In genomic region chr4:40757780-40758420, GRCm38 (mm10) we compare ENCODE assay signal across 8 mouse cellular contexts. TPM values are rescaled to one million over a fixed set of nuclear protein-coding genes. Genes with fewer than 3 reads are reported as not detected.
DNase-seq lines count a peak whose midpoint lies in the region; ATAC-seq lines count a peak whose summit lies in the region.

Smu1 (minus strand) TSS chr4:40757923.

- no peaks in the 10 kb centered on the region for H3K27me3 ChIP-seq in heart, embryonic 14.5 days (ENCODE audit: control insufficient read depth, insufficient read depth, low read length)
- no peaks in the 10 kb centered on the region; the same call in 1 of the 2 replicates for H3K27me3 ChIP-seq in liver, embryonic 13.5 days
- H3K27me3 ChIP-seq in stomach, embryonic 16.5 days (ENCODE audit: control insufficient read depth, insufficient read depth, low read length): no peaks in the 10 kb centered on the region

- no peaks in the 10 kb centered on the region for H3K4me1 ChIP-seq in brown adipose tissue, adult 24 weeks (ENCODE audit: control insufficient read depth, insufficient read depth, insufficient read length, low read length)
- H3K4me1 ChIP-seq in heart, embryonic 14.5 days (ENCODE audit: control insufficient read depth in 2 of 2, insufficient read depth in 2 of 2, low read length in 2 of 2): peaks cover 2 to 4% of the 10 kb centered on the region in 2 experiments; a peak in 1 of 4 replicates
- peaks cover 14% of the 10 kb centered on the region for H3K4me1 ChIP-seq in liver, embryonic 13.5 days (replicated peaks)
- 0 out of 2 replicates have a peak, but pooled peaks cover 3% of the 10 kb centered on the region for H3K4me1 ChIP-seq in stomach, embryonic 16.5 days (ENCODE audit: control insufficient read depth, insufficient read depth, low read length)

- peak within 1 kb of the TSS; percentile 73 for H3K4me2 ChIP-seq in heart, embryonic 14.5 days (ENCODE audit: low read length)
- H3K4me2 ChIP-seq in liver, embryonic 13.5 days: peak within 1 kb of the TSS; percentile 82
- peak within 1 kb of the TSS; percentile 81 for H3K4me2 ChIP-seq in stomach, embryonic 16.5 days (ENCODE audit: low read depth, low read length)

- peak; percentile 96 for ATAC-seq in heart, embryonic 14.5 days (ENCODE audit: insufficient number of reproducible peaks, insufficient read depth, low FRiP score, low read depth)
- ATAC-seq in liver, embryonic 13.5 days (ENCODE audit: low read depth): peak; percentile 95
- peak; percentile 98 for ATAC-seq in stomach, embryonic 16.5 days (ENCODE audit: insufficient read depth, low FRiP score)

- no peaks in the 10 kb centered on the region for H3K9me3 ChIP-seq in heart, embryonic 14.5 days (ENCODE audit: control insufficient read depth, low read length)
- no peaks in the 10 kb centered on the region for H3K9me3 ChIP-seq in liver, embryonic 13.5 days (replicated peaks)
- no peaks in the 10 kb centered on the region for H3K9me3 ChIP-seq in stomach, embryonic 16.5 days (replicated peaks; ENCODE audit: control insufficient read depth, low read length)

- H3K27ac ChIP-seq in brown adipose tissue, adult 24 weeks (replicated peaks; ENCODE audit: low read depth, low read length): peak within 1 kb of the TSS; percentile 87
- peak within 1 kb of the TSS; percentile 29 to 59; a peak in 3 of 4 replicates for H3K27ac ChIP-seq in heart, embryonic 14.5 days (replicated peaks in 1 of 2; ENCODE audit: control insufficient read depth in 1 of 2, insufficient read depth in 1 of 2, low read depth in 2 of 2, low read length in 2 of 2)
- peak within 1 kb of the TSS; percentile 84 for H3K27ac ChIP-seq in liver, embryonic 13.5 days
- H3K27ac ChIP-seq in stomach, embryonic 16.5 days (ENCODE audit: low read length): peak within 1 kb of the TSS; percentile 72

- peak within 1 kb of the TSS; percentile 90 for H3K9ac ChIP-seq in heart, embryonic 14.5 days (ENCODE audit: low read length)
- peak within 1 kb of the TSS; percentile 91 for H3K9ac ChIP-seq in liver, embryonic 13.5 days
- peak within 1 kb of the TSS; percentile 77 for H3K9ac ChIP-seq in stomach, embryonic 16.5 days (ENCODE audit: low read length)

- H3K4me3 ChIP-seq in brown adipose tissue, adult 24 weeks (ENCODE audit: insufficient read depth, low read depth, low read length): peak within 1 kb of the TSS; percentile 99
- peak within 1 kb of the TSS; percentile 84 to 93 for H3K4me3 ChIP-seq in heart, embryonic 14.5 days (ENCODE audit: control insufficient read depth in 1 of 2, insufficient read depth in 1 of 2, low read depth in 1 of 2, low read length in 2 of 2)
- peak within 1 kb of the TSS; percentile 99 for H3K4me3 ChIP-seq in liver, embryonic 13.5 days (replicated peaks)
- peak within 1 kb of the TSS; percentile 74 for H3K4me3 ChIP-seq in stomach, embryonic 16.5 days (replicated peaks; ENCODE audit: low read length)

- H3K36me3 ChIP-seq in heart, embryonic 14.5 days (ENCODE audit: control insufficient read depth, insufficient read depth, low read length): peaks cover 29% of the 10 kb centered on the region
- H3K36me3 ChIP-seq in liver, embryonic 13.5 days: peaks cover 28% of the 10 kb centered on the region
- H3K36me3 ChIP-seq in stomach, embryonic 16.5 days (ENCODE audit: control insufficient read depth, insufficient read depth, low read length): peaks cover 8% of the 10 kb centered on the region

- under 1% methylated on average over 40 of the region's 40 CpGs for WGBS in heart, embryonic 14.5 days
- under 1% methylated on average over 40 of the region's 40 CpGs for WGBS in liver, embryonic 13.5 days (ENCODE audit: insufficient replicate concordance)
- 0% methylated on average over 40 of the region's 40 CpGs for WGBS in stomach, embryonic 16.5 days

- DNase-seq in CD4-positive, CD25-positive, alpha-beta regulatory T cell, adult 2 months (ENCODE audit: low read depth, low spot score): peak; percentile 99
- peak; percentile 82 for DNase-seq in fibroblast of lung, adult 2 months (ENCODE audit: low read depth)
- peak; percentile 98 for DNase-seq in kidney, postnatal 14 days
- peak; percentile 95 for DNase-seq in liver, embryonic 13.5 days
- DNase-seq in neural tube, embryonic 10.5 days (ENCODE audit: extremely low spot score, low spot score): peak; percentile 98

RNA-seq across cellular contexts. Expression of gene Smu1, which starts in this region (rescaled TPM):
- polyA plus RNA-seq in brown adipose tissue, adult 24 weeks (2012; ENCODE audit: insufficient read depth, insufficient read length, missing spikeins): 35.8 and 42.9 TPM in 2 replicates
- 100 and 102 TPM in 2 replicates for polyA plus RNA-seq in heart, embryonic 14.5 days (2014; fragmentation: Nextera tagmentation; extraction: Ambion mirVana)
- polyA plus RNA-seq in liver, embryonic 13.5 days (2015; fragmentation: Nextera tagmentation; extraction: Ambion mirVana): 96.1 and 106 TPM in 2 replicates
- polyA plus RNA-seq in stomach, embryonic 16.5 days (2015; fragmentation: Nextera tagmentation; extraction: Ambion mirVana): 128 and 140 TPM in 2 replicates

Comparison
In these comparisons a context has a peak if more than half of its experiments do, and no peak if none do; other contexts are left out.
1. Peak in every context shown above with its lines: DNase-seq, ATAC-seq, H3K4me3 ChIP-seq and H3K27ac ChIP-seq.